Mouse (Mus musculus): ENCODE measurements at regions not wholly inside any gene's neighbourhood (a gene's known extent, or its start where the extent isn't known, plus 50 kb on each side); places are given as distances from the start of the nearest gene placed in this dataset.
A peak's percentile ranks its signal among the peaks of the same experiment; 100 is the strongest.
"Not testable (repeated sequence)": the region's sequence is repeated elsewhere in the genome, so short reads cannot be mapped to it uniquely, and the experiment has no call there.

GRCm38 (mm10) chr10:118057516-118057915 is 84.1 kb upstream of the Mdm1 start:
- no peaks in the 10 kb centered on the region for H3K4me1 ChIP-seq (ENCODE audit: control insufficient read depth, insufficient read depth, low read length)
- ATAC-seq (ENCODE audit: insufficient read depth, low FRiP score, low TSS enrichment): no peak
- no peaks in the 10 kb centered on the region for H3K36me3 ChIP-seq (ENCODE audit: control insufficient read depth, insufficient read depth, low read length)
- no peaks in the 10 kb centered on the region for H3K27me3 ChIP-seq (ENCODE audit: control insufficient read depth, insufficient read depth, low read length)
- DNase-seq (ENCODE audit: low spot score): no peak
- H3K27ac ChIP-seq (ENCODE audit: low read depth, low read length): no peak overlapping the region
- whole genome bisulfite sequencing: 79% methylated on average over 3 of the region's 3 CpGs
- H3K9ac ChIP-seq (ENCODE audit: low read length): no peak overlapping the region
- H3K4me3 ChIP-seq (ENCODE audit: low read depth, low read length): no peak overlapping the region
- H3K4me2 ChIP-seq (ENCODE audit: low read depth): no peak overlapping the region
- no peaks in the 10 kb centered on the region for H3K9me3 ChIP-seq (ENCODE audit: control insufficient read depth, low read length)

DNA sequence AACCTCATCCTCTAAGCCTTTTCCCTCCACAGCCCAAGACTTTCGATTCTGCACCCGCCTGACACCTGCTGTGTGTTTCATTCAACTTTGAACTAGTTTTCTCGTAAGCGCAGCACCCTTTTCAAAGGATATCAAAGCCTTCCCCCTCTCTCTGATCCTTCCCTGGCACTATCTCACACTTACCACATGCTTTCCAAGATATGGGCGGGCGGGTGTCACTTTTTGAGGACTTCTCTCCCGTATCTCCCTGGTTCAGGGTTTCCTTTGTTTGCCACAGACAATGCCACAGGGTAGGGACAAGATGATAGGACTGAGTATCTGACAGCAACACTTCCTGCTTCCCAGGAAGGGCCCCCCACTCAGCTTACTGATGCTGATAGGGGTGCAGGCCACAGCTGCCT is 76.8 kb upstream of the Mdm1 start:
- Histone ChIP-seq H3K27me3 (ENCODE audit: control insufficient read depth, insufficient read depth, low read length) (no peaks in the 10 kb centered on the region), H3K9me3 (ENCODE audit: control insufficient read depth, low read length) (peaks cover 3% of the 10 kb centered on the region; the same call in 1 of the 2 replicates), H3K4me3 (ENCODE audit: low read depth, low read length) (no peak overlapping the region), H3K36me3 (ENCODE audit: control insufficient read depth, insufficient read depth, low read length) (no peaks in the 10 kb centered on the region), H3K27ac (ENCODE audit: low read depth, low read length) (no peak overlapping the region), H3K4me2 (ENCODE audit: low read depth) (no peak overlapping the region), H3K9ac (ENCODE audit: low read length) (no peak overlapping the region), H3K4me1 (ENCODE audit: control insufficient read depth, insufficient read depth, low read length) (no peaks in the 10 kb centered on the region)
- DNase-seq (ENCODE audit: low spot score) (no peak), ATAC-seq (ENCODE audit: insufficient read depth, low FRiP score, low TSS enrichment) (no peak)
- WGBS: 72% methylated on average over 7 of the region's 7 CpGs

DNA sequence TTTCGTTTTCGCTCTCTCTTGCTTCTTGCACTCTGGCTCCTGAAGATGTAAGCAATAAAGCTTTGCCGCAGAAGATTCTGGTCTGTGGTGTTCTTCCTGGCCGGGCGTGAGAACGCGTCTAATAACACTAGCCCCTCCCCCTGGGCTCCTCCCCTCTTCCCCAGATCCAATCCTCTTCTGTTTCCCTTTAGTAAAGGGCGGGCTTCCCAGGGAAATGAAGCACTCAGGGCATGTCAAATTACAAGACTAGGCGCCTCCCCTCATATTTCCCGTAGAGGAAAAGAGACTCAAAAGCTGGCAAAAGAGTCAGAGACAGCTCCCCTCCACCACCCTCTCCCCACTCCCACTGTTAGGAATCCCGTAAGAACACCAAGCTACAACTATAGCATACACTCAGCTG is 65.3 kb upstream of the Mdm1 start:
- ATAC-seq (ENCODE audit: insufficient read depth, low FRiP score, low TSS enrichment); H3K4me1 ChIP-seq (ENCODE audit: control insufficient read depth, insufficient read depth, low read length): not testable (repeated sequence)
- 93% methylated on average over 8 of the region's 11 CpGs for WGBS

GRCm38 (mm10) chr10:118081636-118082166 is 59.9 kb upstream of the Mdm1 start:
- Histone ChIP-seq H3K9me3 (ENCODE audit: control insufficient read depth, low read length) (no peaks in the 10 kb centered on the region), H3K36me3 (ENCODE audit: control insufficient read depth, insufficient read depth, low read length) (no peaks in the 10 kb centered on the region), H3K9ac (ENCODE audit: low read length) (no peak overlapping the region), H3K27me3 (ENCODE audit: control insufficient read depth, insufficient read depth, low read length) (no peaks in the 10 kb centered on the region), H3K27ac (ENCODE audit: low read depth, low read length) (no peak overlapping the region), H3K4me3 (ENCODE audit: low read depth, low read length) (no peak overlapping the region), H3K4me2 (ENCODE audit: low read depth) (no peak overlapping the region), H3K4me1 (ENCODE audit: control insufficient read depth, insufficient read depth, low read length) (no peaks in the 10 kb centered on the region)
- WGBS: 89% methylated on average over 5 of the region's 5 CpGs
- DNase-seq (ENCODE audit: low spot score) (no peak), ATAC-seq (ENCODE audit: insufficient read depth, low FRiP score, low TSS enrichment) (no peak)

More for the DNA sequence above, 65.3 kb upstream of the Mdm1 start:
- H3K9ac ChIP-seq (ENCODE audit: low read length); DNase-seq (ENCODE audit: low spot score); H3K4me2 ChIP-seq (ENCODE audit: low read depth); H3K27me3 ChIP-seq (ENCODE audit: control insufficient read depth, insufficient read depth, low read length); H3K36me3 ChIP-seq (ENCODE audit: control insufficient read depth, insufficient read depth, low read length); H3K4me3 ChIP-seq (ENCODE audit: low read depth, low read length); H3K9me3 ChIP-seq (ENCODE audit: control insufficient read depth, low read length); H3K27ac ChIP-seq (ENCODE audit: low read depth, low read length): not testable (repeated sequence)

GRCm38 (mm10) chr10:118083035-118083720 is 58.4 kb upstream of the Mdm1 start:
- H3K4me3 ChIP-seq (ENCODE audit: low read depth, low read length): no peak overlapping the region
- ATAC-seq (ENCODE audit: insufficient read depth, low FRiP score, low TSS enrichment) (no peak), DNase-seq (ENCODE audit: low spot score) (no peak)
- H3K9me3 ChIP-seq (ENCODE audit: control insufficient read depth, low read length): no peaks in the 10 kb centered on the region
- H3K27ac ChIP-seq (ENCODE audit: low read depth, low read length): no peak overlapping the region
- no peaks in the 10 kb centered on the region for H3K27me3 ChIP-seq (ENCODE audit: control insufficient read depth, insufficient read depth, low read length)
- no peak overlapping the region for H3K9ac ChIP-seq (ENCODE audit: low read length)
- H3K4me1 ChIP-seq (ENCODE audit: control insufficient read depth, insufficient read depth, low read length): peaks cover 5% of the 10 kb centered on the region; the same call in 1 of the 2 replicates
- WGBS: 86% methylated on average over 13 of the region's 13 CpGs
- H3K36me3 ChIP-seq (ENCODE audit: control insufficient read depth, insufficient read depth, low read length): no peaks in the 10 kb centered on the region
- H3K4me2 ChIP-seq (ENCODE audit: low read depth): no peak overlapping the region

GRCm38 (mm10) chr10:118083721-118084075 is 57.9 kb upstream of the Mdm1 start:
- Histone ChIP-seq H3K4me1 (ENCODE audit: control insufficient read depth, insufficient read depth, low read length) (peaks cover 5% of the 10 kb centered on the region; the same call in 1 of the 2 replicates), H3K4me2 (ENCODE audit: low read depth) (no peak overlapping the region), H3K9ac (ENCODE audit: low read length) (no peak overlapping the region), H3K9me3 (ENCODE audit: control insufficient read depth, low read length) (no peaks in the 10 kb centered on the region), H3K4me3 (ENCODE audit: low read depth, low read length) (no peak overlapping the region), H3K27me3 (ENCODE audit: control insufficient read depth, insufficient read depth, low read length) (no peaks in the 10 kb centered on the region), H3K27ac (ENCODE audit: low read depth, low read length) (no peak overlapping the region), H3K36me3 (ENCODE audit: control insufficient read depth, insufficient read depth, low read length) (no peaks in the 10 kb centered on the region)
- DNase-seq (ENCODE audit: low spot score) (no peak), ATAC-seq (ENCODE audit: insufficient read depth, low FRiP score, low TSS enrichment) (no peak)
- 93% methylated on average over 8 of the region's 8 CpGs for WGBS

GRCm38 (mm10) chr10:118085046-118085983 is 56.3 kb upstream of the Mdm1 start:
- 91% methylated on average over 16 of the region's 16 CpGs for WGBS
- no peak overlapping the region for H3K9ac ChIP-seq (ENCODE audit: low read length)
- no peak overlapping the region for H3K4me2 ChIP-seq (ENCODE audit: low read depth)
- H3K4me1 ChIP-seq (ENCODE audit: control insufficient read depth, insufficient read depth, low read length): peaks cover 5% of the 10 kb centered on the region; the same call in 1 of the 2 replicates
- H3K27me3 ChIP-seq (ENCODE audit: control insufficient read depth, insufficient read depth, low read length): no peaks in the 10 kb centered on the region
- no peak for DNase-seq (ENCODE audit: low spot score)
- no peaks in the 10 kb centered on the region for H3K36me3 ChIP-seq (ENCODE audit: control insufficient read depth, insufficient read depth, low read length)
- no peak overlapping the region for H3K27ac ChIP-seq (ENCODE audit: low read depth, low read length)
- H3K4me3 ChIP-seq (ENCODE audit: low read depth, low read length): no peak overlapping the region
- no peak for ATAC-seq (ENCODE audit: insufficient read depth, low FRiP score, low TSS enrichment)
- no peaks in the 10 kb centered on the region for H3K9me3 ChIP-seq (ENCODE audit: control insufficient read depth, low read length)

- Histone ChIP-seq H3K4me3 (ENCODE audit: low read depth, low read length) (no peak overlapping the region), H3K4me1 (ENCODE audit: control insufficient read depth, insufficient read depth, low read length) (peaks cover 5% of the 10 kb centered on the region; the same call in 1 of the 2 replicates), H3K9ac (ENCODE audit: low read length) (peak overlapping the region; percentile 35; the same call in 1 of the 2 replicates), H3K9me3 (ENCODE audit: control insufficient read depth, low read length) (no peaks in the 10 kb centered on the region), H3K27me3 (ENCODE audit: control insufficient read depth, insufficient read depth, low read length) (no peaks in the 10 kb centered on the region), H3K4me2 (ENCODE audit: low read depth) (peak overlapping the region; percentile 12; the same call in 1 of the 2 replicates), H3K27ac (ENCODE audit: low read depth, low read length) (peak overlapping the region; percentile 46; the same call in 1 of the 2 replicates), H3K36me3 (ENCODE audit: control insufficient read depth, insufficient read depth, low read length) (no peaks in the 10 kb centered on the region)
- peak; percentile 34 for DNase-seq (ENCODE audit: low spot score)
- WGBS: 16% methylated on average over 12 of the region's 12 CpGs
- ATAC-seq (ENCODE audit: insufficient read depth, low FRiP score, low TSS enrichment): peak; percentile 31; the same call in 1 of the 2 replicates
These were observed 53.9 kb upstream of the Mdm1 start for GRCm38 (mm10) chr10:118087570-118088340.

Data from neural tube, embryonic 11.5 days (tissue).